Mouse (Mus musculus) 3134 (cell line): Measurements from ENCODE around the gene Thtpa.

Experiments
- DNase-seq: peaks from one replicate; pipeline ENCODE4 v3.0.0-alpha.2; 2011; ENCODE audit warnings: low spot score; ENCODE audit not compliant: insufficient read length; ENCODE audit errors: extremely low read depth

Thtpa gene

DNA sequence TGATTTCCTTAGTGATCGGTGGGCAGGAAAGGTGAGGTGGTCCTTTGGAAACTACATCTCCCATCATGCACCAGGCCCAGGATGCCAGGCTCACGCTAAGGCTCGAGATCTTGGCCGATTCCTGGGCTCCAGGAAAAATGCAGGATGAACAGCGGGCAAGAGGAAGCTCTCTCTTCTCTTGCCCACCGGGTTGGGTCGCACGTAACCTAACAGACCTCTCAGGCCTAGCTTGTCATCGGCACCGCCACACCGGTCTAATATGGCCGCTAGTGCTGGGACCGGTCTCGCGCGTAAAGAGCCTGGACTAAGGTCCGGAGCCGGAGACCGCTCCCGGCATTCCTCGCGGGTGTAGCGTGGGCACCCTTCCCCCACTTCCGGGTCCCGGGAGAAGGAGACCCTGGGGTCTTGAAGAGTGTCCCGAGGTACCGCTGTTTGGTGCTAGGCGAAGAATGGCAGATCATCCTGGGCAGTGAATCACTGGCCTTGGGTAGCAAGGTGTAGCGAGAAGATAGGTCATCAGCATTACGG is at the start of gene Thtpa:
Thtpa (plus strand) TSS at position 81 of the 528 bp plus-strand sequence.
- peak; percentile 82 for DNase-seq

DNA sequence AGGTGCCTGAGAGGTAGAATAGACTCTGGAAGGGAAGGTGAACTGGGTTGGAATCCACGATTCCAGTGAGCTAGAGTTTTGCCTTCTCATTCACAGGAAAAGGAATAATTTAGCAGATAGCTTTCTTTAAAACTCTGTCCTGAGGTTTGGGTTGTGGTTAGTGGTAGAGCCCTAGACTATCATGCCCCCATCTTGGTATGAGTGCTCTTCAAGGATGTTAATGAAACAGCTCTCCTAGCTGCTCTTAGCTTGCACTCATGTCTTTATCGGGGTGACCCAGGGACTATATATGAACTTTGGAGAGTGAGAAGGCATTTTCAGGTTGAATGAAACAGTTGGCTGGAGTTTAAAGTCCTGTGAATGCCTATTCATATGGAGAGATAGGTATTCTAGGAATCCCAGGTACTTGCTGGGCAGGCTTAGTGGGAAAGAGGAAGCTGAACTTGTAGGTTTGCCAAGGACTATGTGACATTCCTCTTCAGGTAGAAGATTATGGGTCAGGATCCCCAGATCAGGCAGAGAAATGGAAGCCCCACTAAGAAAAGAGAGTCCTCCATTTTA is 46.5 kb upstream of the Thtpa start:
- DNase-seq, result no peak

DNA sequence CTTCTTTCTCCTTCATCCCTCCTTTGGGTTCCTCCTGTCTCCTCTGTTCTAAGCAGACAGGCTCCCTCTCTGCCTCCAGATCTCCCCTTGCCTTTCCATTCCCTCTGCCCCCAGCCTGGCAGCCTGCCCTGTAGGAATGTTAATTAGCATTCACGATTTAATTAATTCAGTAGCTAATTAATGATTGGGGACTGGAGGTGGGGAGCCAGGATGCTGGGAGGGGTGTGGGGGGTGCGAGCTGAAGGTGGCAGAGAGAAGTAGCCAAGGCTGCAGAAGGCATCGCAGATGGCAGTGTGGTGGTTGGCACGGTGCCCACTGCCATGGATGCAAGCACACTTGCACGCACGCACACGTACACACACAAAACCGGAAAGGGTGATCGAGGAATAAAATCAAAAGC is 42.1 kb upstream of the Thtpa start:
- no peak for DNase-seq

DNA sequence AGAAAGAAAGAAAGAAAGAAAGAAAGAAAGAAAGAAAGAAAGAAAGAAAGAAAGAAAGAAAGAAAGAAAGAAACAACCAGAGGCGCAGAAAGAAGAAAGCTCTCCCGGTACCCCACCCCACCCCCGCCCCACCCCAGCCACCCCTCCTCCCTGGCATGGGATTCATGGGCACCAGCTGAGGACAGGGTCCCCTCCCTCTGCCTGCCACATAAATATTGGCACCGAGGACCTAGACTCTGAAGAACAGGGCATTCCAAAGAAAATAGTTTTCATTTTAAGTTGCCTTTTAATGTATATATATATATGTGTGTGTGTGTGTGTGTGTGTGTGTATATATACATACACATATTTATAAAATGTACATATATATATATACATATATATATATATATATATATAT is 41.5 kb upstream of the Thtpa start:
- DNase-seq, result no peak

DNA sequence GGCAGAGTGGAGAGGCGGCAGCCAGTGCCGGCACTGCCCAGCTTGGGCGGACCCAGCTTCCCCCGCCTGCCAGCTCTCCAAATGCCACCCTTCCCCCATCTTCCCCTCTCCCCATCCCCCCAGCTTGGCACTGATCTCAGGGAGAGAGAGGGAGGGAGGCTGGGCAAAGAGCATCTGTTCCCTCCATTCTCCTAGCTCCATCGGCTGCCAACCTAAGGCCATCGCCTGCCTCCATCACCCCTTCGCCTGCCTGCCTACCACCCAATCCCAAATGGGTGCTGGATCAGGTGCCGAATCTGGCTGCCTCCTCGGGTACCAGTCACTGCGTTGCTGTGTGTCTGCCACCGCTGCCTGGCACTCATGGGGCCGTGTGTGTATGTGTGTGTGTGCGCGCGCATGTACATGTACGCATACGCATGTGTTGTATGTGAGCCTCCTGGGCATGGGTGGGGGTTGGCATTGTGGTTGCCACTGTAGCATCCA is 40.8 kb upstream of the Thtpa start:
- peak; percentile 78 for DNase-seq

DNA sequence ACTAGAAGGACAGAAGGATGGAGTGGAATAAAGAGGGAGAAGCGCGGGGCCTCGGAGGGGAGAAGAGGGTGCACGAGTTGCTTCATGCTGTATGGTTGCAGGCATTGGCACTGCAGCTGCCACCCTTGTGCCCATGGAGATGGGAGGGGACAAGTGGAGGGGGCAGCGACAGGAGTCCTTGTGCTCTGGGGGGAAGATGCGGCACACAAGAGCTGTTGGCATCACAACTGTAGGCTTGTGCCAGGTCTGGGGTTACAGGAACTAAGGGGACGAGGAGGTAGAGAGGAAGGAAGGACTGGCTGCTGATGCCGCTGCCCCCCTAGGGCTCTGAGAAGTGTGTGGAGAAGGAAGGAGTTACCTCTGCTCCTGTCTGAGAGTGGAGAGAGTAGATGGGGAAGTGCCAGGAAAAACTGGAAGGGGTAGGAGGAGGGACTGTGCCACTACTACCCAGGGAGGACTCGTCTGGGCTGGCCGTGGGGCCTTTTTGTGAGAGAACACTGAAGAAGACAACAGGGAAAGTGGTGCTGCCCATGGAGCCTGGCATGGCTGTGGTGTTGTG is 40.3 kb upstream of the Thtpa start:
- peak; percentile 75 for DNase-seq

DNA sequence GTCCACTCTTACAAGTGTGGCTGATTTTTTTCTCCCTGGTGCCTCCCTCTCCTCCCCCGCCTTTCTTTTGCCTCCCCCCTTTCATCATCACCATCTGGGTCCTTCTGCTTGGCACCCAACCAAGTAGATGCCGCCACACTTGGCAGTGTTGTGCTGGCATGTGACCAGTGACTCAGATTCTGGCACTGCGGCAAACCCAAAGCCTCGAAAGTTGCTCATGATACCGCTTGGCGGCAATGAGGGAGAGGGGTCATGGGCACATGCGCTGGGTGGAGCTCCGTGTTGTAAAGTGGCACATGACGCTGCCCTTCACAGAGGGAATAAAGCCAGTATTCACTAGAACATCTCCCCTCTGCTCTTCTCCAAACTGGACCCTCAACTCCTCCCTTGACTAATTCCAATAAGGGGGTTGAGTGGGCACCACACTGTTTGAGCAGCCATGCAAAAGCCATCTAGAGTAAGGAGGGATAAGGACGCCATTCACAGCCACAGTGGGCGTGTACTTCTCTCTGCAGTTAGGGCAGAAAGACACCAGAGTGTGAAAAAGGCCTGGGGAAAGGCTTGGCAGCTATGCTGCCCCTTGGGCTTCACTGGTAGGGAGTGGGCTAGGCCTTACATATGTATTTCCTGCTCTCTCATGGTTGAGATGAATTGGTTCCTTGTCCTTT is 39.3 kb upstream of the Thtpa start:
- peak; percentile 85 for DNase-seq

DNA sequence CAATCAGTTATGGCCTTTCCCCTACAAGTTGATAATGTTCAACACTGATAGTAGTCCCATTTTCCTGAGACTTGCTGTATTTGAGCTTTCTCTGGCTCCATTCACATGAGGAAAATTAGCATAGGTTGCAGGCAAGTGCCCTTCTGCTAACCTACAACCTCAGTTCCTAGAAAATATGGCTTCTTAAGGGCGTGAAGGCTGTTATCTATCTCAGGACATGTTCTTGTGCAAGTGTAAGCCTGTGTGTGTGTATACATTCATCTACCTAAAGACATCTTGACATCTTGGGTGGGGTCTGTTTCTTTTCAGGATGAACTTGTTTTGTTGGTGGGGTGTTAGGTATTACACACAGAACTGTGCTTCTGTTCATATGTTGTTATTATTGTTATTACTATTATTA is 35.6 kb upstream of the Thtpa start:
- no peak for DNase-seq

DNA sequence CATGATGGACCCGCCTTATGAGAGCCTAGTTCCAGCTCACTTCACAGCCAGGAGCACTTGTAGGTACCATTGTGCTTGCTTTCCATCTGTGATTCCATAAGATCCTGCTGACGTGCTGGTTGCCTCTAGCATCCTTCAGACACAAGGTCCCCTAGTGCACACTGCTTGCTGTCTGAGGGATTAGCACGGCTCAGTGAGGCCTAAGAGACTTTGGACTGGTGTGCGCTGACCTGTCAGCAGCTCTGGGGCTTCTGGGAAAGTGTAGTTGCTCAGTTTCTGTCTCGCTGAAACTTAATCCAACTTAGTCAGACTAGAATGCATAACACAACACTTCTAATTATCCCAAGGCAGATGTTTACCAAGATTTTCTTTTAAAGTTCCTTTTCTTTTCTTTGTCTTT is 34.7 kb upstream of the Thtpa start:
- no peak for DNase-seq

DNA sequence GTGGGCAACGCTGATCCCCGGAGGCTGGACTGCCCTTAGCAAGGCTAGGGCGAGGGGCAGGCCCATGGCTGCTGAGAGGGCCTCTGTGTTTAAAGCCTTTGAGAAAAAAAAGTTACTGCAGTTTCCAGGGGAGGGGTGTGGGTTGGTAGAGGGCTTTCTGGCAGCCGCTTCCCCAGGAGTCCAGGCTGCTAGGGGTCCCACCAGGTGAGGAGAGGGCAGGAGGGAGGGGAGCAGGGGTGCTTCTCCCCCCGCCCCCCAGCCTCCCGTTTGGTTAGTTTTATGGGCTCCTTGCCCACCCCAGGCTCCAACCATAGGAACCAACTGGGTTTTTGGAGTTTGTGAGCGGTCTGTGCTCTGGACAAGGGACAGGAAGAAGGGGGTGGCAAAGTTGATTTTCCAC is 32.7 kb upstream of the Thtpa start:
- no peak for DNase-seq

DNA sequence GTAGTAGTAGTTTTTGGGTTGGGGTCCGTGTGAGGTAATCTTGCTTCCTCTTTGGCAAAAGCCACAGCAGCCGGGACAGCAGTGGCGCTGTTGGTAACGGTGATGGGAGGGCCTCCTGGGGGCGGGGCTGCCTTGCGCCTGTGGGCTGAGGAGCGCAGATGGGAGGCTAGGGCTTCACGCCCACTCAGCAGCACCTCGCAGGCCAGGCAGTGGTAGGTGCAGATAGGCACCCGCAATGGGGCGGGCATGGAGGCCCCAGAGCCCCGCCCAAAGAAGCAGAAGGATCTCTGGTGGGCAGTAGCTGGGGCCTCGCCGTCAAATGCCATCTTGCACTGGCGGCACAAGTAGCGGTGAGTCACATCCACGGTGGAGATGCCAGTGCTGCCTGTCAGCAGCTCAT is 32.0 kb upstream of the Thtpa start:
- no peak for DNase-seq

DNA sequence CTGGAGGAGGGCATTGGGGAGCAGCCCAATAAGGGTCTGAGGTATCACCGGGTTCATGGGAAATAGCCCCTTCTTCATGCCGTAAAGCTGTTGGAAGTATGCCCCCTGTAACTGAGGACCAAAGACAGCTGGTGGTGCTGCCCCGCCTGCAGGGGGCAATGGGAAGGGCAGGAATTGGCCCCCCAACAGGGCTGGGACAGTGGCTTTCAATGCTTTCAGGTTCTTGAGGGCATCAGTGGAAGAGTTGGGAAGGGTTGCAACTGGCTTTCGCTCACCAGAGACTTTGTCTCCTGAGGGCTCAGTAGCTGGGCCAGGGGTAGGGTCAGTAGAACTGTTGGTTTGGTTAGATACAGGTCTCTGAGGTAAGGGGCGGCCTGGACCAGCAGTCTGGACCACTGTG is 31.5 kb upstream of the Thtpa start:
- no peak for DNase-seq

DNA sequence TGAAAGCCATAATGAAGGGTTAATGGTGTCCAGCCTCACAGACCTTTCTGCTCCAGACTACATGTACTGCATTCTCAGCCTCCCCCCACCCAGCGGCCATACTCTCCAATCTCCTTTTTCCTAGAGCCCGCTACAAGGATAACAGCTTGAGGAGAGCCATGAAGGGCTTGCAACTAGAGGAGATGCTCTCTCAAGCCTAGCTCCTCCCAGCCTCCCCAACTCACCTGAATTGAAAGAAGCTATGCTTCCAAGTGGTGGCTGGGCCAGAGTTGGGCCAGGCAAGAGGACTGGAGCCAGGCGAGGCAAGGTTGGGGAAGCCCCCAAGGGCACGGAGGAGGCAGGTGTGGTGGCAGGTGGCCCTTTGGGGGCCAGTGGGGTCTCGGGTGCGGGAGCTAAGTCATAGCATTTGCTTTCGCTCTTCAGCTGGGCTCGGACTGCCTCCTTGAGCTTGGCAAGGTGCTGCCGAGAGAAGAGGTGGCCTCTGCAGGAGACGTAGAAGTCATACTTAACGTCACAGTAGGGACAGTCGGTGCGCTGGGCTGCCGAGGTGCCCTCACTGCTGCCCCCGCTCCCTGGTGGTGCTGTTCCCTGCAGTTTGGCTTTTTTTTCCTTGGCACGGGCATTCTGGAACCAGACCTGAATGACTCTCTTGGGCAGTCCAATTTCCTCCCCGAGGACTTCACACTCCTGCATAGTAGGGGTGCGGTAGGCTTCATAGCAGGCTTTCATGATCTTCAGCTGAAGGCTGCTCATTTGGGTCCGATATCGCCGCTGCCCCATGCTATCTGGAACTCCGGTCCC is 30.8 kb upstream of the Thtpa start:
- DNase-seq, result no peak

DNA sequence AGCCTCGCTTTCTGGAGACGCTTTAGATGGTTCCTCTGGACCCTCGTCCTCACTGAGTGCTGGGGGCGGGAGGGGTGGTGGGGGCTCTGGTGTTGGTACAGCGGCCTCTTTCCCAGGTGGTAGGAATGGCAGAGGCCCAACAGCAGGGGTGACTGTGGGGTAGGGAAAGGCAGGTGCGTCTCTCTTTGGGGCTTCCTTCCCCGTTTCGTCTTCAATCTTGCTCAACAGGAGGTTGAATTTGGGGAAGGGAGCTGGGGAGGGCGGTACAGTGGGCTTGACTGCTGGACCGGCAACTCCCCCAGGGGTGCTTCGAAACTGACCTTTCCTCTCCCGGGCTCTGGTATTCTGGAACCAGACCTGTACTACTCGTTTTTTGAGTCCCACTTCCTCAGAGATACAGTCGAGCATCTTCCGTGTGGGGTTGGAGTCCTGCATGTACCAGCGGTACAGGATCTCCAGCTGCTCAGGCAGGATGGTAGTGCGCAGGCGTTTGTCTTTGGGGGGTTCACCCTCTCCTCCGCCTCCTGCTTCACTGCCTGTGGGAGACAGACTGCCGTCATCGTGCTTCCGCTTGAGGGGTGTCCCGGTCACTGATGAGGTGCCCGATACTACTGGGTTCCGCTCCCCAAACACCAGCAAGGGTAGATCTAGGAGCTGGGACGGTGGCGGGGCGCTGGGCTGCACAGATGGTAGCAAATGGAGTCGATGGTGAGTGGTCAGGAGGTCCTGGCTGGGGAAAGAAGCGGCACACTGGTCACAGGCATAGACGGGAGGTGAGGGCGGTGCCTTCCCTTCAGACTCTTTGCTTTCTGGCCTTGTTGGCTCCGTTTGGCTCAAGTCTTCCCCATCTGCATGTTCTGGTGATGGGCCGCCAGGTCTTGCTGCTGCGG is 29.9 kb upstream of the Thtpa start:
- DNase-seq, result no peak

DNA sequence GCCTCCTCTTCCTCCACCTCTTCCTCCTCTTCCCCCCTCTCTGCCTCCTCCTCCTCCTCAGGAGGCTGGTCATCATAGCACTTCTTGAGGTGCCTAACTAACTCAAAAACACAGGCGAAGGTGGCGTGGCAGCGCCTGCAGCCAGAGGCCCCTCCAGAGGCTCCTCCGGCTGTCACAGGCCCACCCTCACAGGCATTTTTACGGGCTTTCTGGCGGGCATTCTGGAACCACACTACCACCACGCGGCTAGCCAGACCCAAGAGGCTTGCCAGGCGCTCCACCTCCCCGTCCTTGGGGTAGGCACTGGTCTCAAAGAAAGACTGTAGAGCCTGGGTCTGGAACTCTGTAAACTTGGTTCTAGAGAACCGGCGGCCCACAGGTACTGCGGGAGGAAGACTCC is 29.2 kb upstream of the Thtpa start:
- no peak for DNase-seq

DNA sequence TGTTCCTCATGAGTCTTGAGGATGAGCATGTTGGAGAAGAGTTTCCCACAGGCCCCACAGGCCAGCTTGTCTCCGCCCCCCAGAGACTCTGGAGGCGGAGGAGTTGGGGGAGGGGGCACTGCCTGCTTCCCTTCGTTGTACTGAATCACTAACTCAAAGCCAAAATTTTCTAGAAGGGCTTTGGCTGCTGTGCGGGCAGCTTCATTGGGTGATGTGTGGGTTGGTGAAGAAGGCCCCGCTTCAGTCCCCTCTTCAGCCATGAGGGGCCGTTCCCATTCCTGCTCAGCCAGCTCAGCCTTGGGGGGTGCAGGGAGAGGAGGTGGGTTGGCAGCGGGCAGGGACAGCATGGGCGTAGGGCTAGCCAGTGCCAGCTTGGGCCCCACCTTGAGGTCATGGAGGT is 28.5 kb upstream of the Thtpa start:
- no peak for DNase-seq

DNA sequence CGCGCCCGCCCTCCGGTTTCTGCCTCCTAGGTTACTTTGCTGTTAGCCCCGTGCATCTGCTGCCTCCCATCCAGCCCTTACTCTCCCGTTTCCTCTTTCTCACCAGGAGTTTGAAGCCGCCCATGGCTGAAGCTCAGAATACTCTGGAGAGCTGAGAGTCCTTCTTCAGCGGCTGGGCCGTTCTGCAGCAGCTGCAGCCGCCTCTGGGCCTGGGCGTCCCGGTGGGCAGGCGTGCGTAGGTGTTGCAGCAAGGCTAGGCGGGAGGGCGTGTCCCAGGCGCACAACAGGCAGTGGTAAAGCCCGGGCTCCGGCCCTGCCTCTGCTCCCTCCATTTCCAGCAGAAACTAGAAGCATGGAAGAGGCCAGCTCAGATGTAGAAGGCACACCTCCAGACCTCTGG is 22.8 kb upstream of the Thtpa start:
- no peak for DNase-seq

DNA sequence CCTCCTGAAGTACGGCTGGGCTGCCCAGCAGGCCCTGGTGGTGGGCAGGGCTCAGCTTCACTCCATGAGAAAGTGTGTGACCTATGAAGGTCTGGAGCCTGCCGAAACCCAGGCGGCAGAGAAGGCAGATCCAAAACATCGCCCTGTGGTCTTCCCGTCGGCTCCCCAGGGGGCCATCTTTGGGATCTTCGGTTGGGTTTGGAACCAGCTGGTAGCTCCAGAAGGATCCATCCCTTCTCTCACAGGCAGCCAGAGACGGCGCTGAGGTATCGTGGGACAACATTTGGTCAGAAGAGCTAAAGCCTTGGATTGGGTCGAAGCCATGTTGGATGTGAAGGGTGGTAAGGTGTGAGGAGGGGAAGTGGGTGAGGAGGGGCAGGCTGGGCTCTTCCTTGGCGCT is 20.2 kb upstream of the Thtpa start:
- DNase-seq, result no peak

DNA sequence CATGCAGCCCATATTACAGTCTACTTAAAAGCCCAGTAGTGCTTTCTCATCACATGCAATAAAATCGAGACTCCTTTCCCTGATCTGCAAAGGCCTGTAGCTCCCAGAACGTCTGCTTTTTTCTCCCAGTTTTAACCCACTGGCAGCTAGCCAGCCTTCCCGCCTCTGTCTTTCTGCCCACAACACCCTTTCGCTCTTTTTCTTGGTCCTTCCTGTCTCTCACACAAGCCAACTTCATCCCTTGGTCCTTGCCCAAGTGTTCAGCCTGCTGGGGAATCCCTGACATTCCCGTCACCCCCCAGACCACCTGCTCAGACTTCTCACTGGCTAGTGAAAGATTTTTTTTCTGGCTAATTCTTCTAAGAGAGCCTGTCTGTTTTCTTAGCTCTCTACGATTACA is 18.4 kb upstream of the Thtpa start:
- DNase-seq, result no peak

DNA sequence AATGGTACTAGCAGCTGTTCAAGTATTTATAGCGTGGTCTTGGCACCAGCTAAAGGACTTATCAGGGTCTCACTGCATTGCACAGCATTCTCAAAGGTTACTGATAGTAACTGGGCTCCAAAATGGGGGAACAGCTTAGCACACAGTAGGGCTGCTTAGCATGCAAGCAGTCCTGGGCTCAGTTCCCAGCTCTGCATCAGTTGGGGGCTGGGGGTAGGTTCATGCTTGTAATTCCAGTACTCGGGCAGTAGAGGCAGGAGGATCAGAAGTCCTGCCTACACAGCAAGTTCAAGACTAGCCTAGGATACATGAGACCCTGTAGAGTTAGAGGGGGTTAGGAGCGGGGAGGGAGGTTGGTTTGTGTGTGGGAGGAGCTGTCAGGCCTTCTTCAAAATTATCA is 17.6 kb upstream of the Thtpa start:
- DNase-seq, result no peak
